Mouse (Mus musculus) right cerebral cortex, postnatal 36 days (tissue): ENCODE results near the gene Prkar1a.

Source experiments
- DNase-seq, 2 experiments: peaks; one replicate each; pipeline ENCODE4 v3.0.0; 2022; ENCODE audit warnings: low spot score in 2 of 2, mixed read lengths in 1 of 2

Gene Prkar1a

DNA sequence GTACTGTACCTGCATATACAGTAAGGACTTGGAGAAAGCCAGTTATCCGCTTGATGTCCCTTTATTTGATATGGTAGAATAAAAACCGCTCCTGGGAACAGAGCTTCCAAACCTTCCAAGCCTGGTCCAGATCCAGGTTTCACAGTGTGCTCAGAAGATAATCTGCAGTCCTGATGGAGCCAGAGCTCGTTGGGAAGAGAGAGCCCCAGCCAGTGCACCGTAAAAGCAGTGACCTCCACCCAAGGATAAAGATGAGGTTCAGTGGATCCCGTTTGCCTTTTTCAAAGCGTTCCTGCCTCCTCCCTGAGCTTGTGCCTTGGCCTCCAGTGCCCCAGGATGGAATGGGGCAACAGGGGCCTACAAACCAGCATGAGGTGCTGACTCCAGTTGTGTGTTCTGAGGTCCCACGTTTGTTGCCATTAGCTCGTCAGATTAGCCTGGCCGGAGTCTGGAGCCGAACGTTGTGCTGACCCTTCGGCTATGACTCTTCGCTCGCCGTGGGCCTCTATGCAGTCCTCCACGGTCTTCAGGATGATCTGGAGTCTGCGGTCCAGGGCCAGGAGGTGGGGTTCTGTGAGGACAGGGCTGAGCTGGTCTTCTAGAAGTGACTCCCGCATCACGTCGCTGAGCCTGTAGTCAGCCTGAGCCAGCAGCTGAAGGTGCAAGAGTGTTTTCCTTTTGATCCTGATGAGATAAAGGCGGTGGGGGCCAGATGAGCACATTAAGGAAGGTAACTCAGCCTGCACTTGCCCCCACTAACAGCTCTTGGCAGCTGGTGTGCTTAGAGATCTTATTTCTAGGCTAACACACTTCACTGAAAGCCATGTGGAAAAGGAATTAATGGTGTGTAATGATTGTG is 23.9 kb downstream of the Prkar1a start:
- DNase-seq: no peak

DNA sequence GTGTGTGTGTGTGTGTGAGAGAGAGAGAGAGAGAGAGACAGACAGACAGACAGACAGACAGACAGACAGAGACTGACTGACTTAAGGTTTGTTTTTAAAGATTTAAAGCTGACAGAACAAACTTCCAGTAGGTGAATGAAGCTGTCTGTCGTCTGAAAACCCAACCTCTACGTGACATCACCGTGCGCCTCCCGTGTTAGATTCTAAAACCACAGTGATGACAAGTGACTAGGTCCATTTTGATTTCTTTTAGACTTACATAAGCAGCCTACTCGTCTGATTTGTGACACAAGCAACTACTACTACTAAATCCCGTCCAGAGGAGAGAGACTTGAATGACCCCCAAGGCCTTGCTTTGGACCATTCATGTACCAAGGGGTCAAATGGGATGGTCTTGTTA is 24.5 kb downstream of the Prkar1a start:
- DNase-seq: no peak

DNA sequence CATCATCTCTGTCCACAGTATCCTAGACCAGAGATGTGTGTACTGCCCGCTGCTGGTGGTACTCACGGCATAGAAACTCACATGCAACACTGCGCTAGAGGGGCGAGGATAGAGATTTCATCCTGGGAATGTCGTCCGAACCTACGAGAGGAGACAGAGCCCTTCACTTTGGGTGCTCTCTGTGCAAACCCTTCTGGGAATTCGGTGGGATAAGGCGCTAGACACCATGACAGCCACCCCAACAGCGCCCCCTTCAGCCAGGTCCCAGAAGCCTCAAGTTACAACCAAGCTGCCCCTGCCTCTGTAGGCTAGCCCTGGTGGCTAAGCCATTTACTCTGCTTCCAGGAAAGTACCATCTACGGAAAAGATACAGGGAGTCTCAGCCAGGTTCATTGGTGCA is 25.3 kb downstream of the Prkar1a start:
- DNase-seq: no peak

DNA sequence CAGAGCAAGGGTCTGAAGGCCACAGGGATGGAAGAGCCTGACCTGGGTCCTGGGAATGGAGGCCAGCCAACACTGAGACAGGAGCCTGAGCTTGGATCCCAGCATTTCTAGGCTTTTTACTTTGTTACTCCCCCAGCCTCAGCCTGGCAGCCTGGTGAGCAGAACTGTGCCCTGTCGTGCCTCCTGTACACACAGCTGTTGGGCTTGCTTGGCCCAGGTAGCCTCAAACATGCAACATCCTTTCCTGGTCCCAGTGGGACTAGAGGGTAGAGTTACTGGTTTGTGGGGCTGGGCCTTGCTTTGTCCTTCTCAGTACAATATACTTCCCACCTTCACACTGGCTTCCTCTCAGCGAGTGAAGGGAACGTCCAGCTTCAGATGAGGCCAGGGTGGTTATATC is 26.0 kb downstream of the Prkar1a start:
- no peak for DNase-seq

DNA sequence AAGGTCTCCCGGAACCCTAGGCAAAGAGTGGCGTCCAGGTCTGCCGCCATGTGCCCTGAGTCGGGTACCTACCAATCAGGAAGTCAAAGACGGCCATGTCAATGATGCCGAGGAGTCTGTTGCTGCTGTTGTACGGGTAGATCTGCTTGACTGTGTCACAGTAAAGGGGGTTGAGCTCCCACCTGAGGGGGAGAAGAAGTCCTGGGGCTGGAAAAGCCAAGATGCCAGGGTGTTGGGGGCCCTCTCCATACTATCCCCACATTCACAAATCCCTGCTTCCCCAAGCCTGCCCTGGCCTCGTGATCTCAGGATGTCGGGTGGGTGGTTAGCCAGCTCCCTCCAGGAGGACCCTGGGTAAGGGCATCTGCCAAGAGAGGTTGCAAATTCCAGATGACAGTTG is 26.6 kb downstream of the Prkar1a start:
- no peak for DNase-seq

DNA sequence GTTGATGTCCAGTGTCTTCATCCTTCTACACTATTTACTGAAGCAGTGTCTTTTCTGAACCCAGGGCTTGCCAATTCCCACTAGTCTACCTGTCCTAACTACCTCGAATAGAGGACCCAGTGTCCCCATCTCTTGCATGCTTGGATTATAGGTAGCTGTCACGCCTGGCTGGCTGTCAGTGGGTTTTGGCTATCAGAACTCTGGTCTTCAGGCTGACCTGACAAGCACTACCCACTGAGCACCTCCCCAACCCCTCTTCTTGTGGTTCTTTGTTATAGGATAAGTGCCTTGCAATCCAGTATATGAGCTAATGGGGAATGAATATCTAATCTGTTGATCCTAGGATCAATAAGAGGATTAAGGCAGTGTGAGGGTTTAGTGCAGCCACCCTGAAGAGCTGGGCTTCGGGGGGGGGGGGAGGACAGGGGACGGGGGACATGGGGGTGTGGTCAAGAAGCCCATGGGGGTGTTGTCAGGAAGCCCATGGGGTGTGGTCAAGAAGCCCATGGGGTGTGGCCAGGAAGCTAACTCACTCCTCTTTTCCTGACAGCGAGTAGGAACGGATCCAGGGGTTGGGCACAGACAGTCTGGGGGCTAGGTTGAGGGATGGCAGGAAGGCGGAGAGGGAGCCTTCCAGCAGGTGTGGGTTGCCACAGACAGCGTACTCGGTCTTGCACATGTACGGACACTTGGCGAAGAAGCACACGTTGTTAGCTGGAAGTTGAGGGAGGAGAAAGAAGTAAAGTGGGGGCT is 27.6 kb downstream of the Prkar1a start:
- DNase-seq: no peak

DNA sequence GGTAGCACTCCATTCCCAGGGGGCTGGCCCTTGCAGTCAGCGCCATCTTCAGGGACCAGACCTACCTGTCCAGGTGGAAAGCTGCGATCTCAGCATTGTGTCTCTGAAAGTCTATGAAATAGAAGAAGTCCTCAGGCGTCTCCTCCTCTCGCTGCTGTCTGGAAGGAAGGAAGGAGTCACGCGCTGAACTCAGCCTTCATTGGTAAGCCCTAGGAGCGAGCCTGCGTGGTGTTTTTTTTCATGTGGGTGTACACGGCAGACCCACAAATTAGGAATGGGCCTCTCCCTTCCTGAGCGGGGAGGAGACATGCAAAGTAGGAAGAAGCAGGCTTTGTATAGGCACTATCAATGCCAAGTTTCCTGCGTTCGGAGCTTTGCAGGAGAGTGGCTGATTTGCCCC is 29.1 kb downstream of the Prkar1a start:
- DNase-seq: no peak

DNA sequence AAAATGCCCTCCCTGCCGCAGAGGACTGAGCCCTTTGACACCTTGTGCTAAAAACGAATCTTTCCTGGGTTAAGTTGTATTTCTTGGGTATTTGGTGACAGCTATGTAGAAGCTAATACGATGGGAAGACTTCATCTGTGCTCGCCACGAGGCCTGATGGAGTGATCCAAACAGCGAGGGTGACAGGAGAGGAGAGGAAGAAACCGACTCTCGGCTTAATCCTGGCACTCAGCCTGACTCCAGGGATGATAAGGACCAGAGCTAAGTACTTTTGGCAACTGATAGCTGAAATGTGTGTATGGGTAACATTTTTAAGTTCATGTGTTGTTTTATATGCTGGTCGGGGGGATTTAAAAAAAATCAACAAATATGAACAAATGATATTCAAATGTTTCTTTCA is 31.7 kb downstream of the Prkar1a start:
- no peak for DNase-seq

DNA sequence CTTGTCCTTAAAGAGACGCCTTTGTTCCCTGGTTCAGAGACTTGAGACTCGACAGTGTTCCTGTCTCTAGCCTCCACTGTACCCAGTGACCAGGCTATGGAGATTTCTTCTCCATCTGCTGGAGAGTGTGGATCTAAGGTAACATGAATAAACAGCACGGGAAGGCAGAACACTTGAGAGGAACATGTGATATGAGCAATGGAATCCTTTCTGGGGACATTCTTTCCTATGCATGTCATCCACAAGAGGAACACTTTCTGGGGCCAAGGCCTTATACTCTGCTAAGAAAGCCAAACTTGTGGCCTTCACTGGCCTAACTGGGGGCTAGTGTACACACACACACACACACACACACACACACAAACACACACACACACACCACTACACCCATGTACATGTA is 32.4 kb downstream of the Prkar1a start:
- DNase-seq: no peak

DNA sequence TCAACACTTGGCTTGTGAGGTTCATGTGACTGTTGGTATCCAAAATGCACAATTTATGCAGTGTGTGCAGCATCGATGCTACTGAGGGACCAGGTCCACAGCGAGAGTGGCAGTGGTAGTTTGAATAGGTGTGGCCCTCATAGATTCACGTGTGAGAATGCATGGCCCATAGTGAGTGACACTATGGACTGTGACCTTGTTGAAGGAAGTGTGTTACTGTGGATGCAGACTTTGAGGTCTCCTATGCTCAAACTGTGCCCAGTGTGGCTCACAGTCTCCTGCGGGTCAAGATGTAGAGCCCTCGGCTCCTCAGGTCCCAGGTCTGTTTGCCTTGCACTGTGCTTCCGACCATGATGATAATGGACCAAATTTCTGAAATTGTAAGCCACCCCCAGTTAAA is 33.0 kb downstream of the Prkar1a start:
- no peak for DNase-seq

DNA sequence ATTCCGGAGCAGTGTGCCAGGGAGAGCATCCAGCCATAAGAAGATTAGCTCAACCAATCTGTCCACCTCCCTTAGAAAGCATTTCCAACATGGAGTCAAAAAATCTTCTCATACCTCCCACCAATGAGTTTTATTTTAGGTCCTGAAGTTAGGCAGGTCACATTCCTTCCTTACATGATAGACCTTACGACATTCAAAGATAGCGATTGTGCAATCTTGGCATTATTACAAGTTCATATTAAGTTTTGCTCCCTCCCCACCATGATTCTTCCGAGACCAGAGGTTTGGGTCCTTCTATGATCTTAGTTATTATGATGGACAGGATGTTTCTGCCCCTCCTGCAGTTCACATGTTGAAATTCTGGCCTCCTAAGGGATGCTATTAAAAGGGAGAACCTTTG is 40.3 kb downstream of the Prkar1a start:
- no peak for DNase-seq

DNA sequence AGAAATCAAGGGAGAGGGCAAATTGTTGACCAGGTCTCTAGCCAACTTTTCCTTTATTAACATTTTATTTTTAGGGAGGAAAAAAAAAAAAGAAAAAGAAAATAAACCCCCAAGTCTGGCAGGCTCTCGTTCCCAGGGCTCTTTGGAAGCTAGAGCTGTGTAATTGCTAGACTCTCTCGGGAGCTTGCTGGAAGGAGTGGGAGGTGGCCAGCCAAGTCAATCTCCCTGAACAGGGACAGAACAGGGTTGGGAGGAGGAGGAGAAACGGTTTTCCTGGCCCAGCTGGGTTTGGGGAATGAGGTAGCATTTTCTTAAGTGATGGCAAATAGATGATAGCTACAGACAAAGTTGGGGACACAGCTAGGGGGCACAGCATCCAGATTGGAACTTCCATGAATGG is 43.5 kb downstream of the Prkar1a start:
- DNase-seq: no peak

DNA sequence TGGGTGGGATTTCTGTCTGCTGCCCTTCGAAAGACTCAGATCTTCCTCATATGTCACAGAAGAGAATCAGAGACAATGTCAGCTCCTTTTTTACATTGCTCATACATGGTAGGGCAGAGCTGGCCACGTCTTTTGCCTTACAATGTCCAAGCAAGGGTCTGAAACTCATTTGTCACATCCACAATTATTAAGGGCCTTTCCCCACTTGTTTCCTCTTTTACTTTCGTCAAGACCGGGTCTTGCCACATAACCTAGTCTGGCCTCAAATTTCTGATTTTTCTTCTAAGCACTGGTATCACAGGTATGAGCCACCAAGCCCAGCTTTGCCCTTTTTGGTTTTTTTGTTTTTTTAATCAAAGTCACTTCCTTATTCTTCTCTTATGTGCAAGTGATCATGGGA is 47.3 kb downstream of the Prkar1a start:
- DNase-seq: no peak

DNA sequence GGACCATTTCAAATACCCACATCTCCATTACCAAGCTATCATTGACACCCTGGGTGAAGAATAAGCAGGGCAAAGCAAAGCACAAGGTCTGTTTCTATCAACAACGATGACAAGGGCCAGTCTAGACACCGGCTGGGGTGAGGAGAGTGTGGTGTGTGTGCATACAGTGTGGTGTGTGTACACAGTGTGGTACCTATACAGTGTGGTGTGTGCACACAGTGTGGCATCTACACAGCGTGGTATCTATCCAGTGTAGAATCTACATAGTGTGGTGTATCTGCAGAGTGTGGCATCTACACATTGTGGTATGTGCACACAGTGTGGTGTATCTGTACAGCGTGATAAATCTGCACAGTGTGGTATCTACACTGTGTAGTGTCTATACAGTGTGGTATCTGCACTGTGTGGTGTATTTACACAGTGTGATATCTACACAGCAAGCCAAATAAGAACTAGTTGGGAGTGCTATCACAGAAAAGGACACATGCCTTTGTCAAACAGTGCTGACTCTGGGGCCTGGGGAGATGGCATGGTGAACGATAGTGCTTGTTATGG is 48.0 kb downstream of the Prkar1a start:
- no peak for DNase-seq

DNA sequence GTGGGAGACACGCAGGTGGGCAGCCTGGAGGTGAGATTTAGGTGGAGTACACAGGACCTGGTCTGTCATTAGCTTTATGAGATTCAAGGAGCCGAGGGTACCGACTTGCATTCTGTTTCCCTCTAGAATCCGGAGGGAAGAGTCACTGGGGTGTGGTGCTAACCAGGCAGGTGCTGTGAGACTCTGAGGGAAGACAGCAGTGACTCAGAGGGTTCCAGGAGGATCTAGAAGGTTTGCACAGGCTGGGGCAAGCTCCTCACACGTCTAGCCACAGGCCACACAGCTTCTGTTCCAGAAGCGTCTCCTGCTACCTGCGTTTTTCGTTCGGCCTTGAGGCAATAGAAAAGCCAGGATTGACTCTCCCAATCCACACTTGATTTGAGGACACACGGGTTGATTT is 49.5 kb downstream of the Prkar1a start:
- DNase-seq: no peak

DNA sequence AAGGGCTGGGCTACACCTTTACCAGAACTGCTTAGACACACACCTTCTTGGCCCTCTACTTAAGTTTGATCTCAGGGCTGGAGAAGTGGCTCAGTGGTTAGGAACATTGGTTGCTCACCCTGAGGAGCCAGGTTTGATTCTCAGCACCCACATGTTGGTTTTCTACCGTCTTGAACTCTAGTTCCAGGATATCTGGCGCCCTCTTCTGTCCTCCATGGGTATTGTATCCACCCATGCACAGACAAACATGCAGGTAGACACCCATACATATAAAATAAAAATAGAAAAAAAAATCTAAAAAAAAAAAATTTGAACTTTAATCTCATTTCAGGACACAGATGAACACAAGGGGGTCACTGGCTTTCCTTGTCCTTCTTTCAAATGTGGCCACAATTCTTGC is 50.6 kb downstream of the Prkar1a start:
- no peak for DNase-seq

DNA sequence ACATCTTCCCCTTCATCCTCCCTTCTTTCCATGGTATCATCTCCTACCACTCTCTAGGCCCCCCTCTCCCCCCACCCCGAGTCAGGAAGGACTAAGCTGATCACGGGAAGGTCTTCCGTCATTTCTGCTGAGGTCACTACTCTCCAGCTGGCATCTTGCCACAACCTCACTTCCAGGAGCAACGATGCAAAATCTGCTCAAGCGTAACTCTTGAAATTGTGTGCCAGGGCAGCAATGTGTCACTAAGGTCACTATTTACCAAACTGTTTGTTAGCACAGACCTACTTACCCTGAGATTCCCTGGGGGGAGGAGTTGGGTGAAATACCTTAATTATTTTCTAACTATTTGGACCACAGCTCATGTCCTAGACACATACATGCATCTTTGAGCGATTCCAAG is 51.6 kb downstream of the Prkar1a start:
- DNase-seq: no peak

DNA sequence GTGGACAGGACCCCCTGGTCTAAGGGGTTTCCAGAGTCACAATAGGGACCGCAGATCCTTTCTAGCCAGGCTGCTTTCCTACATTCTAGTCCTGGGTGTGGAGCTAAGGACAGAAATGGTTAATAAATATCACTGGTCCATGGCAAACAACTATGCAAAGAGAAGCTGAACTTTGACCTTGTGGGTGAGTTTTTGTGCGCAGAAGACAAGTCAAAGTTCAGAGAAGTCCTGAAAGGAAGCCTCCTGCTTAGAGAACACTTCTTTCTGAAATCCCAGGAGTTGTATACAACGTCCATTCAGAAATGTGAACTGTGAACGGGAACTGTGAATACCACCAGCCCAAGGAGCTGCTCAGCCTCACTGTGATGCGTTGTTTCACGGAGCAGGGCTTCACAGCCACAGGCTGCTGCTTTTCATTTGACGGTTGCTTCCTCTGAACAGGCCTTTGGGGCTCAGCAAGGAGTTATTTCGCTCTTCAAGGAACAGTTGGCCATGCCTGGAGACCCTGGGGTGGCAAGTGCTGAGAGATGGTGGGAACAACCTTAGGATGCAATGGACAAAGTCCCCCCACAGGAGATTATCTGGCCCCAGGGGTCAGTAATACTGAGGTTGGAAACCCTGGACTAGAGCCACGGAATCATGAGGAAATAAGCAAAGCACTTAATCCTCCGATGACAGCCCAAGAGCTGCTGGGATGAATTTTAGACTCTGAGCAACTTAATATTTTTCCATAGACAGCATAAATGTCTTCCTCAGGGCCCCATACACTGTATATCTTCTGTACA is 53.0 kb downstream of the Prkar1a start:
- no peak for DNase-seq

DNA sequence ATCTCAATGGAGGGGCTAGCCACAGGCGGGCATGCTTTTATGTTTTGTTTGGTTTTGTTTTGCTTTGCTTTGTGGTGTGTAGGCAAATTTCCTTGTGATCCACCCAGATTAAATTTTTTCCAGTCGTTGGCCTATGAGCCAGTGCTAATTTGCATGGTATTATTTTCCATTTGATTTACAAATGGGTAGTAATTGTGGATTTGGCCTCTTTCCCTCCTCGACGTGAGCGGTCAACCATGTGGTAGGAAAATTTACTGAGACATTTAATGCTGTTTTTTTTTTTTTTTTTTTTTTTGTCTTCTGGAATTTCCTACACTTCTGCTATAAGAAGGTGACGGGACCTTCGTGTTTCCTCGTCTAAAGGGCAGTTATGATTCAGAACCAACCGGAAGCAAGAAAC is 54.6 kb downstream of the Prkar1a start:
- DNase-seq: no peak

DNA sequence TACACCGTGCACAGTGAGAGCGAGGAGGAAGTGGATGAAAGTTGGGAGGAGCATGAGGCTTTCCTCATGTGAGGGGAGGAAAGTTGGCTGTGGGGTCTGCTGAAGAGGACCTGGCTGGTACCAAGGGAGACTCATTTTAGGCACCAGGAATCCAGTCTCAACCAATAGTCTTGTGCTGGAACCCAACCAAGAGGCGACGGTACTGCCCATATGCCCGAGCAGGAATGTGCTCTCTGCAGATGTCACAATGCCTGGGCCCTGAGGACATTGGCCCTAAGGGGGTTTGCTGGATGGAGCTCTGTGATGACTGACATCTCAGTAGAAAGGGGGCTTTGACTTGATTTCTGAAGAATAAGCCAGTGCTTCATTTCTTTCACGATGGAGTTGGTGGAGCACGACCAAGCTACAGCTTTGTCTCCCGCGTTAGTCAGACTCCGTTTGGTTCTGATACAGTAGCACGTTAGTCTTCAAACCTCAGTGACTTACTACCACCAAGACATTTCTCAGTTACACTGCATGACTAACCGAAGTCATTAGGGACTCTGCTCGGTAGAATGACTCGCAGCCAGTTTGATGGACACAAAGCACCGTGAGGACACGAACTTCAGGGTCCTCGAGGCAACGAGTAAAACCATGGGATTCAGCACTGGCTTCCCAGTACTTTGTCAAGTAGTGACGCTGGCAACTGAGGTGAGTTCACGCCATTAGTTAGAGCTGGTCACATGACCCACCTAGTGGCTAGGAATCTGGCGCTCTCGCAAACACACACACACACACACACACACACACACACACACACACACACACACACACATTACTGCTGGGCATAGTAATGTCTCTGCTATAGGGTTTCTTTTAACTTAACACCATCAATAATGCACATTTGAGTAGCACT is 55.4 kb downstream of the Prkar1a start:
- no peak for DNase-seq
